Mouse (Mus musculus) liver, embryonic 11.5 days (tissue): ENCODE measurements around the gene Clcc1. TPM values are rescaled to one million over a fixed set of nuclear protein-coding genes. Genes with fewer than 3 reads are reported as not detected.
"Not testable (repeated sequence)": the region's sequence is repeated elsewhere in the genome, so short reads cannot be mapped to it uniquely, and the experiment has no call there.

Experiments used
- ATAC-seq: fragments of 200-750 bp; cut with Nextera tagmentation; replicated peaks from 2 replicates; pipeline ENCODE4 v1.8.0; 2017; ENCODE audit warnings: moderate number of reproducible peaks, mild to moderate bottlenecking, moderate TSS enrichment, moderate library complexity; ENCODE audit not compliant: low FRiP score
- DNase-seq: peaks from one replicate; pipeline ENCODE4 v3.0.0-alpha.2; 2017; ENCODE audit warnings: low spot score
- H3K27ac ChIP-seq: fragments of 300-500 bp; sonication (generic); 2 replicates; pipeline ENCODE4 v1.5.1; 2014; ENCODE audit warnings: mild to moderate bottlenecking, low read depth, low read length, control low read depth
- H3K27me3 ChIP-seq: fragments of 300-500 bp; sonication (generic); replicated peaks from 2 replicates; pipeline ENCODE4 v1.6.1; 2014; ENCODE audit warnings: low read length, mixed read lengths; ENCODE audit not compliant: control insufficient read depth, insufficient read depth
- H3K36me3 ChIP-seq: fragments of 300-500 bp; sonication (generic); 2 replicates; pipeline ENCODE4 v1.6.1; 2014; ENCODE audit warnings: mild to moderate bottlenecking, low read length, moderate library complexity, mixed read lengths; ENCODE audit not compliant: control insufficient read depth, insufficient read depth
- H3K4me1 ChIP-seq: fragments of 300-500 bp; sonication (generic); replicated peaks from 2 replicates; pipeline ENCODE4 v1.6.1; 2014; ENCODE audit warnings: low read length, mixed read lengths; ENCODE audit not compliant: control insufficient read depth, insufficient read depth
- H3K4me2 ChIP-seq: fragments of 300-500 bp; sonication (generic); 2 replicates; pipeline ENCODE4 v1.6.1; 2014; ENCODE audit warnings: mild to moderate bottlenecking, control low read depth, moderate library complexity
- H3K4me3 ChIP-seq: fragments of 300-500 bp; sonication (generic); 2 replicates; pipeline ENCODE4 v1.5.1; 2014; ENCODE audit warnings: low read depth, low read length, control low read depth
- H3K9ac ChIP-seq: fragments of 300-500 bp; sonication (generic); 2 replicates; pipeline ENCODE4 v1.6.1; 2014; ENCODE audit warnings: low read depth, low read length, control low read depth
- H3K9me3 ChIP-seq: fragments of 300-500 bp; sonication (generic); 2 replicates; pipeline ENCODE4 v1.6.1; 2016; ENCODE audit warnings: low read length, inconsistent platforms, mixed read lengths; ENCODE audit not compliant: control insufficient read depth
- WGBS: fragments of 180-500 bp; shearing (Covaris S2); extraction: QIAGEN DNeasy Blood & Tissue Kit; methylation state at CpG from one replicate; pipeline ENCODE4 v1.1.7; 2014; 5-methylcytosine and 5-hydroxymethylcytosine counted together
- polyA plus RNA-seq: library from polyadenylated mRNA; unstranded; fragments of >200 nt; fragmentation: Nextera tagmentation; extraction: Ambion mirVana; gene quantifications from 2 replicates; pipeline ENCODE4 v1.2.1, GENCODE M21; 2014

Clcc1 gene
- polyA plus RNA-seq, 1 experiment from 2014 or later, result 65.4 TPM

GRCm38 (mm10) chr3:108652866-108653642 is 659 bp upstream of the Clcc1 start:
- H3K4me1 ChIP-seq, result peaks cover 12% of the 10 kb centered on the region
- whole genome bisulfite sequencing, result 26% methylated on average over 9 of the region's 9 CpGs
- H3K9ac ChIP-seq, result peak overlapping the region; percentile 46; the same call in 1 of the 2 replicates
- DNase-seq, result no peak
- H3K9me3 ChIP-seq, result no peaks in the 10 kb centered on the region
- H3K36me3 ChIP-seq, result no peaks in the 10 kb centered on the region
- H3K4me3 ChIP-seq, result peak overlapping the region; percentile 37
- ATAC-seq, result no peak
- H3K27ac ChIP-seq, result no peak overlapping the region
- peak overlapping the region; percentile 61 for H3K4me2 ChIP-seq
- H3K27me3 ChIP-seq, result no peaks in the 10 kb centered on the region

DNA sequence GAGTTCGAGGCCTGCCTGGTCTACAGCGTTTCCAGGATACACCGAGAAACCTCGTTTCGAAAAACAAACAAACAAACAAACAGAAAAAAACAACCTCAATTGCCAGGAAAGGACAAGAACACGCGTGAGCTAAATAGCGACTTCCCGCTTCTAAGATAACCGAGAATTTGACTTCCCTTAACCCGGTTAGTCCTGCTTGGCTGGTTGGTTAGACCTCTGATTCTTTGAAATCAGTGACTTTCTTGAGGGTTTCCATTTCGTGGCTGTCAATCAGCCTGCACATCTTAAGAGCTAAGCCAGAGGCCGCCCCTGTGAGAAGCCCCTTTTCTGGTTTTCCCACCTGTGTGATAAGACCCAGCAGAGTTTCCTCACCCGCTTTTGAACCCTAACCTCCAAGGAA is 853 bp downstream of the Clcc1 start:
- Histone ChIP-seq H3K9me3 (no peaks in the 10 kb centered on the region), H3K4me3 (peak overlapping the region; percentile 77), H3K4me1 (peaks cover 12% of the 10 kb centered on the region), H3K27me3 (no peaks in the 10 kb centered on the region), H3K27ac (no peak overlapping the region), H3K36me3 (0 out of 2 replicates have a peak, but pooled peaks cover 2% of the 10 kb centered on the region), H3K4me2 (peak overlapping the region; percentile 84), H3K9ac (peak overlapping the region; percentile 85)
- DNase-seq (no peak), ATAC-seq (no peak)
- 14% methylated on average over 14 of the region's 14 CpGs for WGBS

- Histone ChIP-seq H3K9me3 (no peaks in the 10 kb centered on the region), H3K27ac (no peak overlapping the region), H3K4me3 (peak overlapping the region; percentile 77; the same call in 1 of the 2 replicates), H3K4me1 (peaks cover 12% of the 10 kb centered on the region), H3K4me2 (no peak overlapping the region), H3K27me3 (no peaks in the 10 kb centered on the region), H3K36me3 (0 out of 2 replicates have a peak, but pooled peaks cover 2% of the 10 kb centered on the region), H3K9ac (no peak overlapping the region)
- WGBS, result 83% methylated on average over 7 of the region's 7 CpGs
- no peak for ATAC-seq
- no peak for DNase-seq
Observed at GRCm38 (mm10) chr3:108655486-108655885, 1.8 kb downstream of the Clcc1 start.

GRCm38 (mm10) chr3:108658612-108659011 is 4.9 kb downstream of the Clcc1 start:
- no peak overlapping the region for H3K27ac ChIP-seq
- no peak overlapping the region for H3K4me2 ChIP-seq
- ATAC-seq, result no peak
- H3K9me3 ChIP-seq, result peaks cover 4% of the 10 kb centered on the region; the same call in 1 of the 2 replicates
- H3K9ac ChIP-seq, result no peak overlapping the region
- peaks cover 7% of the 10 kb centered on the region for H3K4me1 ChIP-seq
- H3K4me3 ChIP-seq, result no peak overlapping the region
- WGBS, result 92% methylated on average over 9 of the region's 9 CpGs
- DNase-seq, result no peak
- H3K27me3 ChIP-seq, result no peaks in the 10 kb centered on the region
- peaks cover 21% of the 10 kb centered on the region for H3K36me3 ChIP-seq

DNA sequence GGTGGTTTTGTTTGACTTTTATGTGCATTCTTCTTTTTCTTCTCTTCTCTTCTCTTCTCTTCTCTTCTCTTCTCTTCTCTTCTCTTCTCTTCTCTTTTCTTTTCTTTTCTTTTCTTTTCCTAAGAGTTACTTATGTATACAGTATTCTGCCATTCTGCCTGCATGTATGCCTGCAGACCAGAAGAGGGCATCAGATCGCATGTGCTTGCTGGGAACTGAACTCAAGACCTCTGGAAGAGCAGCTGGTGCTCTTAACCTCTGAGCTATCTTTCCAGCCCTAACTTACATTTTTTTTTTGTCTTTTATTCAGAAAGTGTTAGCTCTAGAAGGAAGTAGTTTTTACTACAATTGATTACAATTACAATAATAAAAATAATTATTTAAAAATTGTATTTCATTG is 7.2 kb downstream of the Clcc1 start:
- WGBS, result 79% methylated on average over 1 of the region's 1 CpGs
- Histone ChIP-seq H3K9ac (no peak overlapping the region), H3K4me1 (no peaks in the 10 kb centered on the region), H3K4me2 (no peak overlapping the region), H3K9me3 (peaks cover 4% of the 10 kb centered on the region; the same call in 1 of the 2 replicates), H3K27ac (no peak overlapping the region), H3K36me3 (peaks cover 26% of the 10 kb centered on the region), H3K4me3 (no peak overlapping the region), H3K27me3 (no peaks in the 10 kb centered on the region)
- no peak for ATAC-seq
- DNase-seq, result no peak

- DNase-seq (no peak), ATAC-seq (no peak)
- WGBS, result 92% methylated on average over 4 of the region's 4 CpGs
- Histone ChIP-seq H3K4me2 (no peak overlapping the region), H3K27ac (no peak overlapping the region), H3K9ac (no peak overlapping the region), H3K4me3 (no peak overlapping the region), H3K36me3 (peaks cover 45% of the 10 kb centered on the region), H3K9me3 (no peaks in the 10 kb centered on the region), H3K27me3 (no peaks in the 10 kb centered on the region), H3K4me1 (no peaks in the 10 kb centered on the region)
Observed at GRCm38 (mm10) chr3:108676616-108677015, 22.9 kb downstream of the Clcc1 start.

DNA sequence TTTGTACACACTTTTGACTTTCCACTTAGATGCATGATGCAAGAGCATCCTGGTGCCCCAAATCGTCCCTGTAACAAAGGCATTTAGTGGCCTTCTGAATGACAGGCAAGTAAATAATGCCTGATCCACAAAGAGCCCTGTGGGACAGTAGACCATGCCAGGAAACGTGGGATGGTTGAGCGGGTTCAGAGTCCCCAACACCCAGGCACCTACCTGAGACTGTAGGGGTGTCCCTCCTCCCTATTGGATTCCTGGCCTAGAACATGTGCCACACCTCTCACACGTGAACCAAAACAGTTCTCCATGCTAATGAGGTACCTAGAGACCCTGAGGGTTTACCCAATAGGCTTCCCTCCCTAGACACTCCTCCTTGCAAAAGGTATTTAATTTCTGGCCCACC is 27.3 kb downstream of the Clcc1 start:
- 80% methylated on average over 4 of the region's 4 CpGs for WGBS
- no peak for ATAC-seq
- no peak for DNase-seq

GRCm38 (mm10) chr3:108683597-108683996 is 29.9 kb downstream of the Clcc1 start:
- H3K4me1 ChIP-seq, ATAC-seq, H3K4me2 ChIP-seq, DNase-seq, H3K27ac ChIP-seq, H3K9ac ChIP-seq, H3K9me3 ChIP-seq, H3K4me3 ChIP-seq, H3K27me3 ChIP-seq: not testable (repeated sequence)
- peaks cover 25% of the 10 kb centered on the region for H3K36me3 ChIP-seq
- WGBS, result 93% methylated on average over 5 of the region's 5 CpGs

More for the DNA sequence above, 27.3 kb downstream of the Clcc1 start:
- Histone ChIP-seq H3K4me2 (no peak overlapping the region), H3K9ac (no peak overlapping the region), H3K27me3 (no peaks in the 10 kb centered on the region), H3K4me1 (no peaks in the 10 kb centered on the region), H3K4me3 (no peak overlapping the region), H3K36me3 (peaks cover 37% of the 10 kb centered on the region), H3K9me3 (no peaks in the 10 kb centered on the region), H3K27ac (no peak overlapping the region)

GRCm38 (mm10) chr3:108685701-108686100 is 32.0 kb downstream of the Clcc1 start:
- 97% methylated on average over 7 of the region's 7 CpGs for WGBS
- no peaks in the 10 kb centered on the region for H3K9me3 ChIP-seq
- H3K27ac ChIP-seq, result no peak overlapping the region
- no peak overlapping the region for H3K4me3 ChIP-seq
- DNase-seq, result no peak
- no peaks in the 10 kb centered on the region for H3K4me1 ChIP-seq
- peaks cover 21% of the 10 kb centered on the region for H3K36me3 ChIP-seq
- no peaks in the 10 kb centered on the region for H3K27me3 ChIP-seq
- no peak overlapping the region for H3K4me2 ChIP-seq
- no peak overlapping the region for H3K9ac ChIP-seq
- no peak for ATAC-seq
